Mouse (Mus musculus) brain, embryonic 14.5 days (tissue): ENCODE measurements at regions not wholly inside any gene's neighbourhood (a gene's known extent, or its start where the extent isn't known, plus 50 kb on each side); places are given as distances from the start of the nearest gene placed in this dataset.

ENCODE experiments used
- CTCF ChIP-seq: fragments of 200-500 bp; IDR thresholded peaks from 2 replicates; pipeline ENCODE4 v1.5.1; 2012; ENCODE audit warnings: inconsistent platforms, mild to moderate bottlenecking, moderate library complexity, borderline replicate concordance; ENCODE audit not compliant: insufficient read depth, insufficient read length; ENCODE audit errors: extremely low read depth
- POLR2A ChIP-seq: fragments of 200-500 bp; IDR thresholded peaks from 2 replicates; pipeline ENCODE4 v1.6.1; 2012; ENCODE audit warnings: mild to moderate bottlenecking, inconsistent platforms, borderline replicate concordance; ENCODE audit not compliant: poor library complexity, insufficient read depth, insufficient read length, severe bottlenecking; ENCODE audit errors: extremely low read depth

GRCm38 (mm10) chr8:112348323-112348722 is 221.5 kb upstream of the Cntnap4 start:
- TF ChIP-seq POLR2A (no peak), CTCF (peak; percentile 49; the same call in 1 of the 2 replicates)
